15 mouse cellular contexts compared by ENCODE assay signal in the genomic region with DNA sequence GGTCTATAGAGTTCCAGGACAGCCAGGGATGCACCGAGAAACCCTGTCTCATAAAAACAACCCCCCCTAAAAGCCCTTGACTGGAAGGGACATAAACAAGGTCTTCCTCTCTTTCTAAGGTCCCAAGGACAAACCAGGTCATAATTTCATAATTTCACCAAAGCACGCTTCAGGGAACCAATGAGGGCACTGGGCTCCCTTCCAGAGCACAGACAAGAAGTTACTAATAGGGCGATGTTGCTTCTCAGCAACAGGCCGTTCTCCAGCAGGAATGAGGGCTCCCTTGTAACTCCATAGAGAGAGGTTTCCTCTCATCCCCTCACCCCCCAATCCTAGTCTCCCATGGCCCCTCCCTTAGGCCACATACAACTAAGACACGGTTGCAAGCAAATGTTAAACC.
"Had no signal": no experiment of that assay in that cellular context is flagged by ENCODE, and none has a peak within 500 bp of the region (broad histone marks: within the 10 kb centered on the region; RNA-seq: fewer than 3 reads in every experiment).

No protein-coding gene starts in this region.

- DNase-seq: liver, postnatal 0 days; lung, adult 2 months; lung, postnatal 14 days; lung, postnatal 36 days; retina, postnatal 1 day; right cerebral cortex, adult 18-20 months; right cerebral cortex, postnatal 25 days; right cerebral cortex, postnatal 4 days; spleen, adult 18-20 months; thymus, adult 2 months; thymus, postnatal 25 days; thymus, postnatal 4 days had no signal

- ATAC-seq: liver, postnatal 0 days; lung, postnatal 0 days; midbrain, embryonic 13.5 days; midbrain, embryonic 15.5 days had no signal
